Mouse (Mus musculus): Measurements from ENCODE around the gene Mcee. TPM values are rescaled to one million over a fixed set of nuclear protein-coding genes. Genes with fewer than 3 reads are reported as not detected.

Mcee gene
- polyA plus RNA-seq, 1 experiment from 2014 or later, result 89.8 TPM

- Histone ChIP-seq H3K4me3 (ENCODE audit: low read depth, low read length) (no peak overlapping the region), H3K9me3 (ENCODE audit: control insufficient read depth, low read length) (no peaks in the 10 kb centered on the region), H3K27me3 (ENCODE audit: control insufficient read depth, insufficient read depth, low read length) (no peaks in the 10 kb centered on the region), H3K4me1 (replicated peaks; ENCODE audit: control insufficient read depth, insufficient read depth) (no peaks in the 10 kb centered on the region), H3K36me3 (ENCODE audit: control insufficient read depth, insufficient read depth, low read length) (no peaks in the 10 kb centered on the region), H3K9ac (ENCODE audit: low read length) (no peak overlapping the region), H3K4me2 (replicated peaks; ENCODE audit: low read depth) (no peak overlapping the region), H3K27ac (replicated peaks) (no peak overlapping the region)
- ATAC-seq (ENCODE audit: low FRiP score, low TSS enrichment) (no peak), DNase-seq (ENCODE audit: low spot score) (no peak)
- WGBS, result 80% methylated on average over 3 of the region's 3 CpGs
- TF ChIP-seq CTCF (IDR thresholded peaks at IDR 0.05; ENCODE audit: low read depth) (no peak), EP300 (optimal IDR thresholded peaks at IDR 0.05) (no peak)
Observed at GRCm38 (mm10) chr7:64456676-64457075, 64.3 kb downstream of the Mcee start.

DNA sequence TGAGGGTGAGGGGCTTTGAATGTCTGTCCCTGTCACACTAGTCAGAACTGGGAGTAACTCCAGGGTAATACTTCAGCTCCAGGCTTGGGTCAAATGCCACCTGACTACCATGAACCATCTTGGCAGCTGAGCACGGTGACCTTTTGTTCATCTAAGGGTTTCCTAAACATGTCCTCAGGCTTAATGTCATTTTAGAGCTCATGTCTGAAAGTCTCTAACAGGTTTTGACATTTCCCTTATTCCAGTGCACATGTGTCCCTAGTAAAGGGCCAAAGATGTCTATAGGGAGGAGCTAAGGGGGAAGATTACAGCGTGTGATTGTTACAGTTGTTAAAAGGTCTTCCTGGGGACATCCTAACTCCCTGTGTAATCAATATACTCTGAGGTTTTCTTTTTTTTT, 65.4 kb downstream of the Mcee start:
- WGBS, result 85% methylated on average over 2 of the region's 2 CpGs
- no peak for TF ChIP-seq CTCF (IDR thresholded peaks at IDR 0.05; ENCODE audit: low read depth)
- no peak for TF ChIP-seq EP300 (optimal IDR thresholded peaks at IDR 0.05)
- Histone ChIP-seq H3K9ac (ENCODE audit: low read length) (no peak overlapping the region), H3K36me3 (ENCODE audit: control insufficient read depth, insufficient read depth, low read length) (no peaks in the 10 kb centered on the region), H3K27me3 (ENCODE audit: control insufficient read depth, insufficient read depth, low read length) (no peaks in the 10 kb centered on the region), H3K9me3 (ENCODE audit: control insufficient read depth, low read length) (no peaks in the 10 kb centered on the region), H3K4me1 (replicated peaks; ENCODE audit: control insufficient read depth, insufficient read depth) (no peaks in the 10 kb centered on the region), H3K27ac (replicated peaks) (no peak overlapping the region), H3K4me2 (replicated peaks; ENCODE audit: low read depth) (no peak overlapping the region), H3K4me3 (ENCODE audit: low read depth, low read length) (no peak overlapping the region)
- ATAC-seq (ENCODE audit: low FRiP score, low TSS enrichment) (no peak), DNase-seq (ENCODE audit: low spot score) (no peak)

Other genes with a start within 250 kb of the Mcee start
- 0.21 and 0.27 TPM in 2 replicates for gene Trpm1, start 238.8 kb upstream of the Mcee start, polyA plus RNA-seq (2015; fragmentation: Nextera tagmentation; extraction: Ambion mirVana)
- 5.3 and 5.4 TPM in 2 replicates for gene Mtmr10, start 105.0 kb upstream of the Mcee start, polyA plus RNA-seq (2015; fragmentation: Nextera tagmentation; extraction: Ambion mirVana)
- 2.7 and 2.9 TPM in 2 replicates for gene Fan1, start 18.5 kb upstream of the Mcee start, polyA plus RNA-seq (2015; fragmentation: Nextera tagmentation; extraction: Ambion mirVana)
- 24.3 and 26.4 TPM in 2 replicates for gene Mphosph10, start 339 bp upstream of the Mcee start, polyA plus RNA-seq (2015; fragmentation: Nextera tagmentation; extraction: Ambion mirVana)
- gene Apba2, start 109.1 kb downstream of the Mcee start, polyA plus RNA-seq (2015; fragmentation: Nextera tagmentation; extraction: Ambion mirVana), result 2.6 and 3.4 TPM in 2 replicates